Mouse (Mus musculus) adrenal gland, postnatal 14 days (tissue): ENCODE results near the gene Ntm. TPM values are rescaled to one million over a fixed set of nuclear protein-coding genes. Genes with fewer than 3 reads are reported as not detected.

Experiments
- DNase-seq: peaks from one replicate; pipeline ENCODE4 v3.0.0; 2021; ENCODE audit warnings: mixed read lengths
- total RNA-seq: library from RNA; stranded (reverse); gene quantifications from 2 replicates; pipeline ENCODE4 v1.2.3, GENCODE M21; 2021

Gene Ntm
- total RNA-seq, 1 experiment from 2014 or later: 1.3 TPM

DNA sequence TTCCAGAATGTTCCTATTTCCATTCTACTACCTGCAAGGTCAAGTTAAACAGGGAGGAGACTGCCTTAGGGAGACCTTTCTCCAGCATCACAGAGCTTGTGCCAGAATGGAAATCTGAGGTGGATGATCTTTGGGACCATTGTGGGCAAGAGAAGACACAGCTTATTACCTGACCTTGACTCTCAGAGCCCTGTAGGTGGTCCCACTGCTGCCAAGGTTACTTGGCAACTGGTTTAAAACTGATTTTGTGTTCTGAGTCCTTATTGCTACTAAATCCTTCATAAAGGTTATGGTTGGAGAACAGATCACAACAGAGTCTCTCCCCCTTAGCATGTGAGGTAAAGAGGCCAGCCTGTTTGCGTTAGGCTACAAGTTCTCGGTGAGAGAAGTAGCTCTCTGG is 839.1 kb downstream of the Ntm start:
- no peak for DNase-seq

DNA sequence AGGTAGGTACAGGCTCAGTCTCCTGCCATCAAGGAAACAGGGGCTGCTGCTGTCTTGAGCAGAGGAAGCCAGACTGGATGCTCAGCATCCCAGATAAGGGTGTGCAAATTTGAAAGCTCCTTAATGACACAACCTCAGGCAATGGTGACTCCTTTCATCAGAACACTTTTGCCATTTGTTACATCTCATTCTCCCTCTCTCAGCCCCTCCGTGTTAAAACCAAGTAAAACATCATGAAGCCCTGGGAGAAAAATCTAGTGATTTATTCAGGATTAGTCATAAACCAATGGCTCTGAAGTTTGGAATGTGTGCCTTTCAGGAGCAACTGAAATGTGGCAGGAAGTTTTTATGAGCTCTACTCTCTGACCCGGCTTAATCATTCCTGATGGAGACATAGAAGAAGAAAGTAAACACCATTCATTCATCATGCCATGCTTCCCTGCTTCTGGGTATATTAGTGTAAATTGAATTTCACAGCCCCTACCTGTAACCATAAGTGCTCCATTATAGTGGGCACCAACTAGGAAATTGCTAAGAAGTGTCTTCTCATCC is 845.3 kb downstream of the Ntm start:
- no peak for DNase-seq

DNA sequence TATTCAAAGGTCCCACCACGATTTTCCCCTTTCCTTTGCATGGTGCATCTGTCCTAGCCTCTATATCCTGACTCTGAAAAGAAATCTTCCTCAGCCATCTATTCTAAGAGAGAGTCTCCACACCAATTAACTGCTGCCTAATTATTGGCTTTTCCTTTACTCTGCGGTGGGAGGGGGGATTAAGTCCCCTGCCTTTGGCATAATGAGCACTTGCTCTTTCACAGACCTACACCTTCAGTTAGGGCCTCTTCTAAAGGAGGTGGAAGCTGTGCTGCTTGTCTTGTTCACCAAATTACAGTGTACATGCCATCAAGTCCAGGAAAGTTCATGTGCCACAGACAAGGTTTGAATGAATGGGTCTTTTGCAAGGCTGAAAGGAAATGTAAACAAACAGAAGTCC is 847.6 kb downstream of the Ntm start:
- DNase-seq: no peak

DNA sequence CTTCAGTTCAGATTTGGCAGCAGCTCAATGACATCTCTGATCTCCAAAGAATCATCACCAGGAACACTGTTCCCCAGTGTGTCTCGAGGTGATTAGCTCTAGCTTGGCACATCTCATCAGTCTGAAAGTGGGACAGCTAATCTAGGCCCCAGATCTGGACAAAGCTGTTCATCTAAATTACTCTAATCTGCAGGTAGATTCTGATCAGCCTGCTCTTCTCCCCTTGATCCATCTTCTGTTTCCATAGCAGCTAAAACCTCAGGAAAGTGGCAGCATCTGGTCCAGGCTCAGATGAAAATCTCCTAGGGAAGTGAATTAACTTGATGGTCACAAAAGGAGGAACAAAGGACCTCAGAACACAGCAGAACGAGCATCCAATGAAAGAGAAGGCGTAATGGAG is 856.2 kb downstream of the Ntm start:
- DNase-seq: no peak

DNA sequence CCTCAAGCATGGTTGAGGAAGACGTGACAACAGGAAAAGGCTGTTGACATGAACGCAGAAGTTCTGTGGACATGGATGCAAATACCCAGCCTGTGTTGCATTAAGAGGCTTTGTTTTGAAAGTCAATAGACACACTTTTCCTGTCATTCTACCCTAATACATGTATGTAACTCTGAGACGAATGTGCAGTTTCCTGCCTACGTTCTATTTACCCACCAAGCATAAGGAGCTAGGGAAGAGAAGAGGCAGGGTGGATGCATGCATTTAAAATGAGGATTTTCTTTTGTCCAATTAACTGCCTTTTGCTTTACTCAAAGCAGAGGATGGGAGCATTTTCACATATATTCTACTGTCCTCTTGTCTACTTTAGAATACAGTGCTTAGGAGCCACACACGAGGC is 858.5 kb downstream of the Ntm start:
- no peak for DNase-seq

DNA sequence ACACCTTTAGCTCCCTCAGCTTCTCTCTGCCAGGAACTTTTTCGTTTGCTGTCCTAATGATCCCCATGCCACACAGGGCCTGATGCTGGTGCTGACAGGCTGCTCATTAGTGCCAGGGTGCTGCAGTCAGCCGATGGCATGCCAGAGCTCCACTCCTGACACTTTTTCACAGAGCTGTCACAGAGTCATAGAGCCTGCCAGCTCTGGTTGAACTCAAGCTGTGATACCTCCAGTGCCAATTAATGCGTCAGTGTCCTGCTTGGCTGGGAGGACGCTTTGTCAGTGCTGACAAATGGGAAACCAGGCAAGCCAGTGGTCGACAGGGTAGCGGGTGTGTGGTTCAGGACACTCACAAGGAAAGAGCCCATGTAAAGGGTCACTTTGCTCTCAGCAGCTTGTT is 858.9 kb downstream of the Ntm start:
- no peak for DNase-seq

DNA sequence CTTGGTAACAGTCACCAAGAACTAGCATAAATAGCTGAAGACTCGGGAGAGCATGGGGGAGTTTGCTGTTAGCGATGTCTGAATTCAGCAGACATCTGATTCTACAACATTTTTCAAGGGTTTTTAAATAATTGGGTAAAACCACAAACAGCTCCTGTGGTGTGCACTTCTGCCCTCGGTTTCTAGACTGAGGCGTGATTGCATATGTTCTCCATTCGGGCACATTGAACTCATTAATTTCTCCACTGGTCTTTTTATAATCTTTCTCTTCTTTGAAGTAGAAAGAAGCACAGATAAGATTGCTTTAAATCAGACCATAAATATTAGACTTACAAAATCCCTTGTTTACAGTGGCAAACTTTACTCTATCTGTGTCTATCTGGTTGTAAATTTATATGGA is 862.3 kb downstream of the Ntm start:
- DNase-seq: no peak

DNA sequence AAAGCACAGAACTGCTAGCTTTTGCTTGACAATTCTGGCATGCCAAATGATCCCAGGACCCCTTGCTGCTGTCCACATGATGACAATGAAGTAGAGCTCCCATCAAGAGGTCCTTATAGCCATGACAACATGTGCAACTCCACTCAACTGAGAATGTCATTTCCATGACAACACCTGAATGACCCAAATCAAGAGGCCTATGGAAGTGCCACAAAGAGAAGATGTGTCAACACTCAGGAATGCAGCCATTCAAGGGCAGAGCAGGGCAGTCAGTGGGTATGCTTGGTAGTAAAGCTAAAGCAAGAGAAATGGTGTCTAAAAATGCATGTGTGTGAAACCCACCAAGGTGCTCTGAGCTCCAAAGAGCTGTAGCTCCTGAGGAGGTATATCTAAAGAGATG is 870.5 kb downstream of the Ntm start:
- DNase-seq: no peak

DNA sequence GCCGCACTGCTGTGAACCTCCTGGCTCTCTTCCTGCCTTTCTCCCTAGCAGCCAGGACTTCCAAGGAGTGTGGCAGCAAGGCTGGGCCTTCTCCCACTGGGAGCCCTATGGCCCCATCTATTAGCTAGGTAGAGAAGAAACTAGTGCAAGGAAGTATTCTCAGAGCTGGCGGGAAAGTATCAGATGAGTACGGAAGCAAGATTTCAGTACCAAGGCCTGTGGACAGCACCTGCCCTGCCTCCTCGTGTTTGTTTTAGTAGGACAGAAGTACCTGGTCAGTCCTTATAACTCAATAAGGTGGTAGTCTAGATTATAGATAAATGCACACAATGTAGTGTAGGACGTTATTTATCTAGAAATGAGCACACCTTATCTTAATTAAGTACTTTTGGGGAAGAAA is 874.3 kb downstream of the Ntm start:
- no peak for DNase-seq

DNA sequence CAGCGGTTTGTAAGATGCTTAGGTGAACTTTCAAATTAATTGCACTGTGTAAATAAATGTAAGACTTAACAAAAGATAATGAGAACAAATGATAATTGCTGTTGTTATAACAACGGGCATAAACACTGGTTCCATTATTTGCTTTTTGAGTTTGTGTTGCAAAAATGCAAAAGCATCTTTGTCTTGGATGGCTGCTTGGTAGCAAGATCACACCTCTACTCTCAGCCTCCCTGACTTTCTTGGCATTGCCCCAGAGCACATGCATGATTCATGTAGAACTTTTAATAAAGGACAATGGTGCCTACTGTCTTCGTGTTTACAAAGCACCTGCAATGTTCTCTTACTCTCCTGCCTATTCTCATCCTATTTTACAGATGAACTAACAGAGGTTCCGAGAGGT is 875.3 kb downstream of the Ntm start:
- no peak for DNase-seq

DNA sequence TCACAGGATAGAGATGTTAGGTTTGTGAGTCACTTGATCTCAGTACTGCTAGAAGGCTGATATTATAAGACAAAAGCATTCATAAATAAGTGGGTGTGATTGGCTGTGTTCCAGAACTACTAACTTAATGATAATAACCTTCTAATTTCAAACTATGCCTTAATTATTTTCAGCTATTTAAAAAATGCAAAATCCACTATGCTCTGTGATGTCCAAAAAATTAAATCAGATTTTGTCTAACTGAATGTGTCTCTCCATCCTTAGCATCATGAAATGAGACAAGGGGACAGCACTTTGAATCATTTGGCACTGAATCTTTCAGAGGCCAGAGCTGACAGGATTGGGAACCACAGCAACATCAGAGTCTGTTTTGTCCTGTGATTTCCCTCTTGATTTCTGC is 875.8 kb downstream of the Ntm start:
- DNase-seq: no peak

DNA sequence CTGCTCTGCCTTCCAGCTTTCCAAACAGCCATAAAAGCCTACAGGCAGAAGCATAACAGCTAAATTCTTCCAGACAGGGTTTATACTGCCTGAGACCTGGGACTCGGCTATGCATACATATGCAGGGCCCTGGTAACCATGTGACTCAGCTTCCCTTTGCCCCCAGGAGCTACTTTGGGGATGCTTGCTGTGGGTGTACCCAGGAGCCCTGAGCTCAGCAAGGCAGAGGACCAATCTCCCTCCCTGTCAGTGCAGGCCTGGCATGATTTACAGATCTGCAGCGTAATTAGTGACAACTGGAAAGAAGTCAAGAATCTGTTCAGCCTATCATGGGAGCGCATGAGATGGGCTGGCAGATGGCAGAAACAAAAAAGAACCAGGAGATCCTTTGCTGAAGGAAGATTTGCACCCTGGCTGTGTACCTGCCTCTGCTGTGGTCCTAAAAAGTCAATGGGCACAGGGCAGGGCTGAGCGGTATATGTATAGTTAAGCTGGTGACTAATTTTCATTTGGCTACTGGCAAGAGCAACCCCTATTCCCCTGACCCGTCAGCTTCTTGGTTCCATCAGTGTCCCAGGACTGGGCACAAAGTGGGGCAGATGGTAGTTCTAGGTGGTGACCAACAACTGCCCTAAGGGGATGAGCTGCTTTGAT is 886.9 kb downstream of the Ntm start:
- DNase-seq: no peak

DNA sequence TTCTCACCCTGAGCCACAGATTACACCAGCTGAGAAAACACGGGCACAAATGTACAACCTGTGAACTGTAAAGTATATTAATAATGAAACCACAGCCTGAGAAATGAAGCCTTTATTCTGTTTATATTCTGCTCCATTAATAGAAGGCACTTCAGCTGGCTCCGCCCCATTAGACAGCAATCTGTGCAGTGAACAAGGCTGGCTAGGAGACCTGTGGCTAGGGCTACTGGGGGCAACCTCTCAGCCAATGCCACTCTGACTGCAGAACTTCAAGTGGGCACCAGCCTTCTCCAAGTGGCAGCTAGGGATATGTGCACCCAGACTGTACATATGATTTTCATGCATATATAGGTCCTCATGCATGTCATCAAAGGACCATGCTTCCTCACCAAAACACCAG is 887.7 kb downstream of the Ntm start:
- no peak for DNase-seq

DNA sequence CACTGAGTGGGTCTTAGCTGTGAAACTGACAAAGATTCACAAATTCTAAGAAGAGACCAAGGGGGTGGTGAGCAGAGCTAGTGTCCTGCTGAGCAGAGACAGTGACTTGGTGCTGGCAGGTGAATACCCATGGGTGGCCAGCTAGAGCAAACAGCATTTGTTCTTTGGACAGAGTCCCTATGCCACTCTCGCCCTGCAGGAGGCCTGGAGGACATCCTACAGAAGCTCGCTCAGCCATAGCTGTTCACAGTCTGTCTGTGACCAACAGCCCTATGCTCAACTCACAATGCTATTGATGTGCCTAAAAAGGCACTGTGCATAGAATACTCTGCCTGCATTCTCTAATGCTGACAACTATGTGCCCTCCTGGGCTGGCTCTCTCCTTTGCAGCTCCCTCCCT is 888.4 kb downstream of the Ntm start:
- DNase-seq: no peak

DNA sequence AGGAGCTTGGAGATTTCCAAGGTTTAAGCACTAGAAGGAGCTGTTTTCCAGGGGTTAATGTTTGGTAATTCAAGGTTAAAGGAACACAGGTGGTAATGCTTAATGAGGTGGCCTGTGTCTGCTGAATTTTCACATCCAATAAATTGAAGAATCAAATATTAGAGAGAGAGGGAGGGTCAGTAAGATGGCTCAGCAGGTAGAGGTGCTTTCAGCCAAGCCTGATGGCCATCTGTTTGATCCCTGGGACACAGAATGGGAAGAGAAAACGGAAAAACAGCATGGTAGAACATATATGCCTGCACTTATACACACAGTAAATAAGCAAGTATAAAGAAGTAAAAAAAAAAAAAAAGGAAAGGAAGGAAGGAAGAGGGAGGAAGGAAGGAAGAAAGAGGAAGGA is 890.9 kb downstream of the Ntm start:
- no peak for DNase-seq

DNA sequence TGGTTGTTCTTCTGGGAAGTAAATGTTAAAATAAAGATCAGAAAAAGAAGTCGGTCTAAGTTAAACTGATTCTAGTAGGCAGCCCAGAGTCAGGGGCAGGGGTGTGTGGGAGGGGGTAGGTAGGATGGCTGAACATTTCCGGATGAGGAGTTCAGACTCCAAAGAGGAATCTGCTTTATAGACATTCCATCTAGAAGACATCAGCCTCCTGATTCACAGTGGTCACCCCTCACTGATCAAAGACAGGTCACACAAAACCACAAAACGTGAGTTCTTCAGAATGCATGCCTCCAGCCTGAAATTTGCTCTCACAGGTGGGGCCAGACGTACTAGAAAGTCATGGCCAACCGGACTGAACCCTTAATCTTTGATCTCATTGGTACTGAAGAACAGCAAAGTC is 895.4 kb downstream of the Ntm start:
- no peak for DNase-seq

DNA sequence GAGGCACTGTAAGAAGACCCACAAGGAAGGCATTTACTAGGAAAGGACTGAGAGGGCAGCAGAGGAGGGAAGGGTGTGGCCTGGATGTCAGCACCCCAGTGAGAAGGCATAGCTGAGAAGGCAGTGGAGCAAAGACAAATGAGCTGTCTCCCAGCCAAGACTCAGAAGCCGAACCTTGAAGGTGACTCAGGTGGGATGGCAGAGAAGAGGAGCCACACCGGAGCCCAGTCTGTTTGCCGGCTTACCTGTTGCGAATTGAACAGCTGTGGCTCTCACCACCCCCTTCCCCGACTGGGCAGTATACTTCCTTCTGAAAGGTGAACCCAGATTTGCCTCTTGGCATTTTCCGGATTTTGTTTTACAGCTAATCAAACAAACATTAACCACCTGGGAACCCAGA is 902.6 kb downstream of the Ntm start:
- DNase-seq: no peak

DNA sequence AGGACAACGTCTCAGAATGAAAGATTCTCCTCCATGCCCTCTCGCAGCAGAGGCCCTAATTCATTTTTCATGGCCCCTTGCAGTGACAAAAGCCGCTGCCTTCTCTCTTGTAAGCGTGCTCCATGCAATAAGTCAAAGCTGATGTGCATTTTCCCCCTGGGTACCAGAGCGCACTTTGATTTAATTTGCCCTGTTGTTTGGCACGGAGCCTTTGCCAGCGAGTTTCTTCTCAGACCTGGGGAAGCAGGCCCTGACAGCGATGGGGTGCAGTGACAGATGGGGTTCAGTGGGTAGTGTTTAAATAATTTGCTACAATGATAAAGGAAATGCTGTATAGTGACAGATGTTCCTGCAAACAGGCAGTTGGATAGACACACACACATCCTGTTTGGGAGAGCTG is 904.1 kb downstream of the Ntm start:
- DNase-seq: no peak

DNA sequence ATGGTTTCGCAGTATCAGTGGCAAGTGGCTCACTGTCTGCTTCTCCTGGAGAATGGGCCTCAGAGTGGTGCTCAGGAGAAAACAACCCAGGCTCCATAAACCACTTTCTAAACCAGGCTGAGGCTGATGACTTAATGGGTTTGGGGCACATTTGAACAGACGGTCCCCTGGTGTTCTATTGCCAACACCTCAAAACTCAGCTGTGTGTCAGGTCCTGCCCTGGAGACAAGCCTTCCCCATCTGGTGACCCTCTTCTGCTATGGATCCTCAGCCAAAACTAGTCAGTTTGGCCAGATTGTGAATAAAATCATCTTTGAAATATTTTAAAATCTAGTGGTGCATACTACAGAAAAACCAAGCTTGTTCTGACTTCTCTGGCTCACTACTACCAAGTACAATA is 907.3 kb downstream of the Ntm start:
- DNase-seq: no peak

DNA sequence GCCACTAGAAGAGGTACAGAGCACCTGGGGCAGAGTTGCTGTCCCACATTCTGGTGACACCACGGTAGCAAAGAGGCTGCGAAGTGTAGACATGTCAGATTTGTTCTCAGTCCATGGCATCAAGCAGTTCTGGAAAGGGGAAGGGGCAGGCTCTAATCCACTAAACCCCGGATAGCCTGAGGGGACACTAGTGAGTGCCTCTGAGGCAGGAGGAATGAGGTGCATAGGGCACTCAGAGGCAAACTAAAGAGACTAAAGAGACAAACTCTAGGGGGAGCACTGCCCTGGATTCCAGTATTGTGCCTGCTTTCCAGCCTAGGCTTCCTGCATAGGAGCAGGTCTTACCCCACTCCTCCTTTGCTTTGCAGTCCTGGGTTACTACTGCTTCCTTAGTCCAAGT is 926.5 kb downstream of the Ntm start:
- no peak for DNase-seq

DNA sequence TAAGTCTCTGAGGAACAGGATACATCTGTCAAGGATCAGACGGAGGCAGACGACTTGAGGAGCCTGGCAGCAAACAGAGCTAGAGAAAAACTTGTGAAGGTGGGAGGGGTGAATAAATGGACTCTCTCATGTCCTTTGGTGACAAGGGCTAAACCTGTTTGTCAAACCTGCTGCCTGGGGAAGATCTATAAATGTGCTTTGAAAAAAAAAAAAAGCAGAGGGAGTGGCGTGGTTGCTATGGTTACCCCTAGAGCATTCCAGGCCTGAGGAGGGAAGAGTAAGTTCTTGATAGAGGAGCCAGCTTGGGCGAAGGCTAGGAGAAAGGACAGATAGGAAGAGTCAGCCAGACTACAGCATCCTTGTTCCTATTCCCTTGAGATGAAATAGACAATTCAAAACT is 926.9 kb downstream of the Ntm start:
- no peak for DNase-seq

DNA sequence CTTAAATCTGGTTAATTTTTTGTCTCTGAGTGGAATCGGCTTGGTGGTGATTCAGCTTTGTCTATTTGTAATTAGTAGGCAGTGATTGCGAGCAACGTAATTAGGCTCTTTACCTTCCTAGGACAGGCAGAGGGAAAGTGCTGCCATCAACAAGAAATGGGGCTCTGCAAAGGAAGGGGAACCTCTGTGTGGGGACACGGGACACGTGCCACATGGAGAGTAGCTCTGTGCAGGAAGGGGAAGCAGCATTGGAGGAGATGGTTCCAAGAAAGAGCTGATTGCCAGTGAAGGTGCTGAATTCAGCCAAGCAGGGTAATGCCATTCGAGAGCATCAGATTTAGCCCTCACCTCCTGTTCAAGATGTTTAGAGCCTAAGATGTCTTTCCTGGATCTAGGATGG is 936.5 kb downstream of the Ntm start:
- DNase-seq: no peak

DNA sequence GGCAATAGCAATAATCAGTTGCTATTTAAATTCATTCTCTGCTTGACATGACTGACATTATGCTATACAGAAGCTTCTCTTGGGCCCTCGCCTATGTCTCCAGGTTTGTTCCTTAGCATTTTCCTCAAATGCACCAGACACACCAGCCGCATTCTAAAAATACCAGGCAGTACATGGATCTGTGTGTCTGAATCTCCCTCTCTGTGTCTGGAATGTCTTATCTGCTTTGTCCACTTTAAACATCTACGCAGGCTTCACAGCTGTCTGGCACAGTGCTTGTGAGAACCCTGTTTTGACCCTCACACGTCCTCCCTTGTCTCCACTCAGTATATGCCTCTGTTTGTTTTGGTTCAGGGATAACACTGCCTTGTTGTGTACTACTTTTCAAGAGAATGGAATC is 937.3 kb downstream of the Ntm start:
- no peak for DNase-seq

DNA sequence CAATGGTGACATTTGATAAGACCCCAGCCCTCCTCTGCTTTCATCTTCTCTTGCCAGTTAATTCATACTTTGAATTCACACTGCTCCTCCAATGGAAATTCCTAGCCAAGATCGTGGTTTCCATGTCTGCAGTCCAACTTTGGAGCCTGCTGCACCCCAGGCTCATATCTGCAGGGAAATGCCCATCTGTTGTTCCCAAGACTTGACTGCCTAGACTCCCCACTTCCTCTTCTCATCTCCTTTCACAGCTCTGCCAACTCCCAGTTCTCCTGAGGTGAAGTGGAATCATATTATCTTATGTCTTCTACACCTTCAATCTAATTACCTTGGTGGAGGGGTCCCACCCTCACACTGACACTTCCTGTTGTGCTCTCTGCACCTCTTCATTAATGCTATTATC is 937.8 kb downstream of the Ntm start:
- no peak for DNase-seq

DNA sequence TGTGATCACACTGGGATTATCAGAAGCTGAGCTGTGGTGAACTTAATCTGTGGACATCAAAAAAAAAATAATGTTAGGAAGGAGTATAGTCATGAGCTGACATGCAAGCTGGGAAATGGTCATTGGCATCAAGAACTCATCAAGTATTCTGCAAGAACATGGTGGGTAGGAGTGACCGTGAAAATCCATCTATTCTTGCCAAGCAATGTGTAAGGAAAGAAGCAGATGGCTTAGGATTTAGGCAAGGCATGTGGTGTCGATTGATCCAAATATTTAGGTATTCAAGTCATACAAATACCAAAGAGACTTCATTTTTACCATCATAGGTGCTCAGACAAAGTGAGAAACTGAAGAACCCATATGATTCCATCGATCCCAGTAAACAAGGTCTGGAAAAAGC is 946.1 kb downstream of the Ntm start:
- DNase-seq: no peak
